Mouse (Mus musculus) limb, embryonic 11.5 days (tissue): ENCODE measurements around the gene Dapk2. TPM values are rescaled to one million over a fixed set of nuclear protein-coding genes. Genes with fewer than 3 reads are reported as not detected.

Experiments used
- ATAC-seq: fragments of 200-750 bp; cut with Nextera tagmentation; 2 replicates; pipeline ENCODE4 v1.8.0; 2017; ENCODE audit warnings: low read depth; ENCODE audit not compliant: insufficient number of reproducible peaks, low FRiP score, low TSS enrichment
- DNase-seq: peaks from one replicate; pipeline ENCODE4 v3.0.0-alpha.2; 2015; ENCODE audit warnings: low spot score
- H3K27ac ChIP-seq: fragments of 300-500 bp; sonication (generic); replicated peaks from 2 replicates; pipeline ENCODE4 v1.5.1; 2014; ENCODE audit warnings: low read depth, mild to moderate bottlenecking, low read length
- H3K27me3 ChIP-seq: fragments of 300-500 bp; sonication (generic); 2 replicates; pipeline ENCODE4 v1.6.1; 2014; ENCODE audit warnings: mild to moderate bottlenecking, low read length, mixed read lengths; ENCODE audit not compliant: control insufficient read depth, insufficient read depth
- H3K36me3 ChIP-seq: fragments of 300-500 bp; sonication (generic); 2 replicates; pipeline ENCODE4 v1.6.1; 2014; ENCODE audit warnings: mild to moderate bottlenecking, low read length, moderate library complexity, mixed read lengths; ENCODE audit not compliant: control insufficient read depth, insufficient read depth
- H3K4me1 ChIP-seq: fragments of 300-500 bp; sonication (generic); 2 replicates; pipeline ENCODE4 v1.6.1; 2014; ENCODE audit warnings: low read length, mixed read lengths; ENCODE audit not compliant: control insufficient read depth, insufficient read depth
- H3K4me2 ChIP-seq: fragments of 300-500 bp; sonication (generic); 2 replicates; pipeline ENCODE4 v1.6.1; 2014; ENCODE audit warnings: low read depth, mild to moderate bottlenecking, moderate library complexity; ENCODE audit not compliant: severe bottlenecking
- H3K4me3 ChIP-seq: fragments of 300-500 bp; sonication (generic); 2 replicates; pipeline ENCODE4 v1.5.1; 2014; ENCODE audit warnings: low read depth, low read length
- H3K9ac ChIP-seq: fragments of 300-500 bp; sonication (generic); 2 replicates; pipeline ENCODE4 v1.6.1; 2014; ENCODE audit warnings: mild to moderate bottlenecking, low read length
- H3K9me3 ChIP-seq: fragments of 300-500 bp; sonication (generic); 2 replicates; pipeline ENCODE4 v1.6.1; 2016; ENCODE audit warnings: low read length; ENCODE audit not compliant: control insufficient read depth
- WGBS: fragments of 180-500 bp; shearing (Covaris S2); extraction: QIAGEN DNeasy Blood & Tissue Kit; methylation state at CpG from one replicate; pipeline ENCODE4 v1.1.7; 2014; 5-methylcytosine and 5-hydroxymethylcytosine counted together
- polyA plus RNA-seq: library from polyadenylated mRNA; unstranded; fragments of >200 nt; fragmentation: Nextera tagmentation; extraction: Ambion mirVana; gene quantifications from 2 replicates; pipeline ENCODE4 v1.2.1, GENCODE M21; 2014

Dapk2 gene
- polyA plus RNA-seq, 1 experiment from 2014 or later: 4.0 TPM

DNA sequence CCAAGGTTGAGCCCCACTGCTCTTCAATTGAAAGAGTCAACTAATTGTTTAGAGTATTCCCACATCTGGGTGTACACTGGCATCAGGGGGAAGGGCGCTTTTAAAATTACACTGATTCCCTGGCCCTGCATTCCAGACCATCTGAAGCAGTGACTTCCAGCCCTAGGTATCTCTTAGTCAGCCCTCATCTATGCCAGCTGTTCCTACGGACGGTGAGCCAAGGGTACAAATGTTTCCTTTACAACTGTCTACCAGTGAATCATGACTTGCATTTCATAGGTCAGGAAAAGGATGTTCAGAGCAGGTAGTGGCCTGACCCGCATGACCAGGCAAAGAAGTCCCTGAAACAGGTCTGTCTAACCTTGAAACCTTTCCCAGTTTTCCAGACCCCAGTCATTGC, 59.9 kb downstream of the Dapk2 start:
- Histone ChIP-seq H3K4me2 (no peak overlapping the region), H3K4me3 (no peak overlapping the region), H3K4me1 (0 out of 2 replicates have a peak, but pooled peaks cover 2% of the 10 kb centered on the region), H3K36me3 (no peaks in the 10 kb centered on the region), H3K9ac (no peak overlapping the region), H3K27ac (no peak overlapping the region), H3K27me3 (no peaks in the 10 kb centered on the region), H3K9me3 (no peaks in the 10 kb centered on the region)
- ATAC-seq: no peak
- 74% methylated on average over 4 of the region's 4 CpGs for WGBS
- DNase-seq: no peak

GRCm38 (mm10) chr9:66218917-66219725, 61.1 kb downstream of the Dapk2 start:
- no peaks in the 10 kb centered on the region for H3K27me3 ChIP-seq
- no peak overlapping the region for H3K4me2 ChIP-seq
- no peak for DNase-seq
- no peak for ATAC-seq
- no peak overlapping the region for H3K4me3 ChIP-seq
- WGBS: 78% methylated on average over 10 of the region's 10 CpGs
- no peaks in the 10 kb centered on the region for H3K4me1 ChIP-seq
- no peak overlapping the region for H3K9ac ChIP-seq
- H3K27ac ChIP-seq: no peak overlapping the region
- H3K36me3 ChIP-seq: no peaks in the 10 kb centered on the region
- no peaks in the 10 kb centered on the region for H3K9me3 ChIP-seq

DNA sequence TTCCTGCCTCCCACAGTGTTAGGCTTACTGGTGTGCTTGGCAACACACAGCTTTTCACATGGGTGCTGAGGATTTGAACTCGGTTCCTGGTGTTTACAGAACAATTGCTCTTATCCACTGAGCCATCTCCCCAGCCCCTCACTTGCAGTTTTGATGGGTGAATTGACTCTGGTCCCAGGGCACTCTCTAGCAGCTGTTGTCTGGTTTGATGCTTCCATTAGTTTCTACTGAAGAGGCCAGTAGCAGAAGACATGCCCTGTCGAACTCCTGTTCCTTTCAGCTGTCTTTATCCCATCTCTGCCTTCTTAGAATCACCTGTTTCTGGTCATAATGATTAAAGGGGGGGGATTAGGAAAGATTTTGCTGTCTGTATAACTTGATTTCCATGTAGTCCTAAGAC, 65.8 kb downstream of the Dapk2 start:
- Histone ChIP-seq H3K4me1 (no peaks in the 10 kb centered on the region), H3K27ac (no peak overlapping the region), H3K36me3 (no peaks in the 10 kb centered on the region), H3K27me3 (no peaks in the 10 kb centered on the region), H3K9me3 (no peaks in the 10 kb centered on the region), H3K4me3 (no peak overlapping the region), H3K4me2 (no peak overlapping the region), H3K9ac (no peak overlapping the region)
- DNase-seq: no peak
- no peak for ATAC-seq
- WGBS: 79% methylated on average over 2 of the region's 2 CpGs

GRCm38 (mm10) chr9:66225737-66226485, 67.9 kb downstream of the Dapk2 start:
- ATAC-seq: no peak
- no peak overlapping the region for H3K27ac ChIP-seq
- no peaks in the 10 kb centered on the region for H3K9me3 ChIP-seq
- H3K27me3 ChIP-seq: no peaks in the 10 kb centered on the region
- DNase-seq: no peak
- no peak overlapping the region for H3K4me3 ChIP-seq
- H3K4me2 ChIP-seq: no peak overlapping the region
- no peaks in the 10 kb centered on the region for H3K36me3 ChIP-seq
- 69% methylated on average over 5 of the region's 5 CpGs for WGBS
- H3K9ac ChIP-seq: no peak overlapping the region
- no peaks in the 10 kb centered on the region for H3K4me1 ChIP-seq

GRCm38 (mm10) chr9:66228456-66229151, 70.6 kb downstream of the Dapk2 start:
- no peaks in the 10 kb centered on the region for H3K27me3 ChIP-seq
- no peak overlapping the region for H3K4me2 ChIP-seq
- DNase-seq: no peak
- WGBS: 55% methylated on average over 2 of the region's 2 CpGs
- H3K4me3 ChIP-seq: no peak overlapping the region
- H3K27ac ChIP-seq: no peak overlapping the region
- H3K36me3 ChIP-seq: no peaks in the 10 kb centered on the region
- H3K4me1 ChIP-seq: no peaks in the 10 kb centered on the region
- H3K9ac ChIP-seq: no peak overlapping the region
- no peaks in the 10 kb centered on the region for H3K9me3 ChIP-seq
- no peak for ATAC-seq

DNA sequence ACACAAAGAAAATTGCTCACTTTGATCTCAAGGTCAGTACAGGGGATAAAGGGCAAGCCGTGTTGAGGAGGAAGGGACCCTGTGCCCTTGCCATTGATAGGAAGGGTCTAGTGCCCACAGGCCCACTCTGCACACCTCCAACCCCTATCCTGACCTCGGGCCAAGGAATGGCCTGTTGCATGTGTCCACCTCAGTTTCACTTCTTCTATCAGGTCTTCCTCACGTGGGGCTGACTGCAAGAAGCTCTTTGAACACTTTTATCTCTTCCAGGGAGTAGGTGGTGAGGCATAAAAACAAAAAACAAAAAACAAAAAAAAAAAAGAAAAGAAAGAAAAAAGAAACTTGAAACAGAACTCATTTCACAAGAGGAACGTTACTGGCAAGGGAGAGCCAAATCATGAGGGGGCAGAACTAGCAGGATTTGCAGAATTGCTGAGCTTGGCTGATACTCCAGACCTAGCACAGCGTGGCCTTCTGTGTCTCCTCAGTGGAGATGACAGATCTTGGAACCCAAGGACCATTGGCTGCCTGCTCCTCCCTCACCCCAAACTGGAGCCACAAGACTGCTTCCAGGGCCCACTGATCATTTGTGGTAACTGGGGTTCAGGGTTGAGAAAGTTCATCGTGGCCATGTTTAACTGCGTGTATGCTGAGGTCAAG, 73.9 kb downstream of the Dapk2 start:
- Histone ChIP-seq H3K9ac (no peak overlapping the region), H3K4me1 (no peaks in the 10 kb centered on the region), H3K36me3 (no peaks in the 10 kb centered on the region), H3K9me3 (no peaks in the 10 kb centered on the region), H3K4me2 (no peak overlapping the region), H3K4me3 (no peak overlapping the region), H3K27me3 (no peaks in the 10 kb centered on the region), H3K27ac (no peak overlapping the region)
- DNase-seq: no peak
- 78% methylated on average over 7 of the region's 7 CpGs for WGBS
- no peak for ATAC-seq

GRCm38 (mm10) chr9:66236615-66237014, 78.6 kb downstream of the Dapk2 start:
- ATAC-seq: no peak

DNA sequence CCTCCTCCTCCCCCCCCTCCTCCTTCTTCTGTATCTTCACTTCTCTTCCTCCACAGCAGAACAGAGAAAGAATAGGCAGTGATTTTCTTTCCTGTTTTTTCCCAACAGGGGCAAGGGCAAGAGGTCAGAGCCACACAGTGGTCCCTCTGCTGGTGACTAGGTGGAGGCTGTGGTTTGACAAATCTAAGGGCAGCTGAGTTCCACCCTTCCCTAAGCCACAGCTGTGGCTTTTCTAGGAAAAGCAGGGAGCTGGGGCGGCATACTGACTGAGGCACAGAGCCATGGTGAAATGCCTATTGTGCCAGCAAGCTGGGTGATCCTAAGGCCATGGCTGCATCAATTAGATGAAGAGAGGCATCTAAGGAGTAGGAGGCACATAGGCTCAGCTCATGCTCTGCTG, 79.7 kb downstream of the Dapk2 start:
- H3K4me1 ChIP-seq: no peaks in the 10 kb centered on the region
- no peak overlapping the region for H3K9ac ChIP-seq
- H3K4me2 ChIP-seq: no peak overlapping the region
- no peak overlapping the region for H3K4me3 ChIP-seq
- H3K36me3 ChIP-seq: no peaks in the 10 kb centered on the region
- DNase-seq: no peak
- no peaks in the 10 kb centered on the region for H3K9me3 ChIP-seq
- 74% methylated on average over 1 of the region's 1 CpGs for WGBS
- H3K27me3 ChIP-seq: no peaks in the 10 kb centered on the region
- H3K27ac ChIP-seq: no peak overlapping the region
- ATAC-seq: no peak

More at GRCm38 (mm10) chr9:66236615-66237014, 78.6 kb downstream of the Dapk2 start:
- Histone ChIP-seq H3K36me3 (no peaks in the 10 kb centered on the region), H3K4me2 (no peak overlapping the region), H3K4me1 (no peaks in the 10 kb centered on the region), H3K27ac (no peak overlapping the region), H3K9me3 (no peaks in the 10 kb centered on the region), H3K9ac (no peak overlapping the region), H3K27me3 (no peaks in the 10 kb centered on the region), H3K4me3 (no peak overlapping the region)
- WGBS: 77% methylated on average over 2 of the region's 2 CpGs
- no peak for DNase-seq
